ENCODE assay signal across 16 mouse cellular contexts in the genomic region with DNA sequence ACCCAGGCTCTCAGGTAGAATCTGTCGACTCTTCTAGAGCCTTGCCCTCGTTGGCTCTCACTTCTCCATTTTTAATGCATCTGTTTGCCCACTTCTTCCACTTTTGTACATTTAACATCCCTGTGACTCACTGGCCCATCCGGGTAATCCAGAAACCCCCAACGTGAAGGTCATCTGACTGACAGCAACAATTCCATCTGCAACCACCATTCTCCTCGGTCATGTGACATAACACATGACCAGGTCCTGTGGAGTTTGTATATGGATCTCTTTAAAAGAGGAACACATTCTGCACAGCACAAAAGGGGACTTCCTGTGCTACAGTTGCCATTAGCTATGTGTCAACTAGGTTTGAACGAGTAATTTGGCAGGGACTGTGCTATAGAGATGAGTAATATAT. TPM values are rescaled to one million over a fixed set of nuclear protein-coding genes. Genes with fewer than 3 reads are reported as not detected.
DNase-seq lines count a peak whose midpoint lies in the region; ATAC-seq lines count a peak whose summit lies in the region.
"Had no signal": no experiment of that assay in that cellular context is flagged by ENCODE, and none has a peak within 500 bp of the region (broad histone marks: within the 10 kb centered on the region; RNA-seq: fewer than 3 reads in every experiment).

No protein-coding gene starts in this region.

- no peaks in the 10 kb centered on the region for H3K9me3 ChIP-seq in embryonic facial prominence, embryonic 14.5 days (ENCODE audit: control insufficient read depth, low read length)
- H3K9me3 ChIP-seq in embryonic facial prominence, embryonic 10.5 days, result no peaks in the 10 kb centered on the region
- H3K9me3 ChIP-seq in kidney, embryonic 14.5 days (ENCODE audit: control insufficient read depth, low read length), result no peaks in the 10 kb centered on the region
- H3K9me3 ChIP-seq: neural tube, embryonic 12.5 days had no signal

- no peaks in the 10 kb centered on the region for H3K27me3 ChIP-seq in embryonic facial prominence, embryonic 14.5 days (replicated peaks; ENCODE audit: control insufficient read depth, insufficient read depth, low read length)
- no peaks in the 10 kb centered on the region for H3K27me3 ChIP-seq in embryonic facial prominence, embryonic 10.5 days (replicated peaks; ENCODE audit: low read depth, poor library complexity, severe bottlenecking)
- H3K27me3 ChIP-seq in kidney, embryonic 14.5 days (ENCODE audit: control insufficient read depth, insufficient read depth, low read length), result no peaks in the 10 kb centered on the region
- H3K27me3 ChIP-seq: neural tube, embryonic 12.5 days had no signal

- 81% methylated on average over 6 of the region's 6 CpGs for whole genome bisulfite sequencing in embryonic facial prominence, embryonic 14.5 days
- WGBS in embryonic facial prominence, embryonic 10.5 days, result 86% methylated on average over 6 of the region's 6 CpGs
- 80% methylated on average over 6 of the region's 6 CpGs for WGBS in kidney, embryonic 14.5 days

- no peaks in the 10 kb centered on the region for H3K36me3 ChIP-seq in embryonic facial prominence, embryonic 14.5 days (ENCODE audit: control insufficient read depth, insufficient read depth, low read length)
- H3K36me3 ChIP-seq in embryonic facial prominence, embryonic 10.5 days (replicated peaks), result no peaks in the 10 kb centered on the region
- H3K36me3 ChIP-seq in kidney, embryonic 14.5 days (ENCODE audit: control insufficient read depth, insufficient read depth, low read length), result no peaks in the 10 kb centered on the region
- H3K36me3 ChIP-seq: neural tube, embryonic 12.5 days had no signal

- ATAC-seq in embryonic facial prominence, embryonic 14.5 days (ENCODE audit: low read depth), result no peak
- ATAC-seq in kidney, embryonic 14.5 days (ENCODE audit: low FRiP score, low TSS enrichment), result no peak

- H3K9ac ChIP-seq in embryonic facial prominence, embryonic 14.5 days (ENCODE audit: low read depth, low read length), result no peak overlapping the region
- no peak overlapping the region for H3K9ac ChIP-seq in kidney, embryonic 14.5 days (ENCODE audit: low read depth, low read length)
- H3K9ac ChIP-seq: hindbrain, embryonic 14.5 days; neural tube, embryonic 12.5 days had no signal

- no peak overlapping the region for H3K4me3 ChIP-seq in embryonic facial prominence, embryonic 14.5 days (ENCODE audit: low read depth, low read length)
- H3K4me3 ChIP-seq in embryonic facial prominence, embryonic 10.5 days, result no peak overlapping the region
- no peak overlapping the region for H3K4me3 ChIP-seq in kidney, embryonic 14.5 days (ENCODE audit: low read length)
- H3K4me3 ChIP-seq: neural tube, embryonic 12.5 days had no signal

- no peaks in the 10 kb centered on the region for H3K4me1 ChIP-seq in embryonic facial prominence, embryonic 14.5 days (ENCODE audit: control insufficient read depth, insufficient read depth, low read length)
- no peaks in the 10 kb centered on the region for H3K4me1 ChIP-seq in embryonic facial prominence, embryonic 10.5 days
- no peaks in the 10 kb centered on the region for H3K4me1 ChIP-seq in kidney, embryonic 14.5 days (ENCODE audit: control insufficient read depth, insufficient read depth, low read length)
- H3K4me1 ChIP-seq: neural tube, embryonic 12.5 days had no signal

- no peak overlapping the region for H3K27ac ChIP-seq in embryonic facial prominence, embryonic 14.5 days (replicated peaks; ENCODE audit: low read depth, low read length)
- no peak overlapping the region for H3K27ac ChIP-seq in embryonic facial prominence, embryonic 10.5 days (replicated peaks)
- H3K27ac ChIP-seq in kidney, embryonic 14.5 days (ENCODE audit: low read depth, low read length), result no peak overlapping the region
- H3K27ac ChIP-seq: hindbrain, embryonic 14.5 days; neural tube, embryonic 12.5 days had no signal

- H3K4me2 ChIP-seq in embryonic facial prominence, embryonic 14.5 days (ENCODE audit: low read depth, low read length), result no peak overlapping the region
- no peak overlapping the region for H3K4me2 ChIP-seq in kidney, embryonic 14.5 days (replicated peaks; ENCODE audit: low read depth, low read length)
- H3K4me2 ChIP-seq: hindbrain, embryonic 14.5 days; neural tube, embryonic 12.5 days had no signal

- DNase-seq in embryonic facial prominence, embryonic 14.5 days (ENCODE audit: low spot score), result peak; percentile 10
- no peak for DNase-seq in embryonic facial prominence, embryonic 10.5 days (ENCODE audit: low spot score)
- DNase-seq in spleen, postnatal 36 days (ENCODE audit: low spot score in 2 of 2), result peak; percentile 27 to 53
- DNase-seq in spleen, postnatal 4 days (ENCODE audit: low spot score in 2 of 2), result no peak
- peak; percentile 35 to 40 for DNase-seq in lung, postnatal 4 days
- no peak for DNase-seq in testis, postnatal 10 days (ENCODE audit: low spot score)
- DNase-seq in testis, postnatal 14 days (ENCODE audit: low spot score), result no peak
- DNase-seq: gastrocnemius, postnatal 14 days; kidney, postnatal 14 days; right cerebral cortex, adult 18-20 months; thymus, adult 2 months had no signal

RNA-seq across cellular contexts. Expression of gene Dppa3, which starts 28.1 kb away (rescaled TPM):
- polyA plus RNA-seq in embryonic facial prominence, embryonic 14.5 days (2014; fragmentation: Nextera tagmentation; extraction: Ambion mirVana), result not detected in 2 replicates
- polyA plus RNA-seq in embryonic facial prominence, embryonic 10.5 days (2016; fragmentation: Nextera tagmentation; extraction: Ambion mirVana), result not detected in 2 replicates
- not detected in 2 replicates for polyA plus RNA-seq in kidney, embryonic 14.5 days (2014; fragmentation: Nextera tagmentation; extraction: Ambion mirVana)
- polyA plus RNA-seq: brain, embryonic 14.5 days; cortical plate, adult 2 months; hindbrain, embryonic 14.5 days; neural tube, embryonic 12.5 days had no signal

RNA-seq across cellular contexts. Expression of gene Gdf3, which starts 44.4 kb away (rescaled TPM):
- 0.37 TPM in 1 of 2 replicates, not detected in the other for polyA plus RNA-seq in embryonic facial prominence, embryonic 14.5 days (2014; fragmentation: Nextera tagmentation; extraction: Ambion mirVana)
- 0.06 TPM in 1 of 2 replicates, not detected in the other for polyA plus RNA-seq in embryonic facial prominence, embryonic 10.5 days (2016; fragmentation: Nextera tagmentation; extraction: Ambion mirVana)
- not detected in 2 replicates for polyA plus RNA-seq in kidney, embryonic 14.5 days (2014; fragmentation: Nextera tagmentation; extraction: Ambion mirVana)
- polyA plus RNA-seq: brain, embryonic 14.5 days; cortical plate, adult 2 months; hindbrain, embryonic 14.5 days; neural tube, embryonic 12.5 days had no signal

RNA-seq across cellular contexts. Expression of gene Apobec1, which starts 52.1 kb away (rescaled TPM):
- polyA plus RNA-seq in embryonic facial prominence, embryonic 14.5 days (2014; fragmentation: Nextera tagmentation; extraction: Ambion mirVana), result 4.1 and 5.5 TPM in 2 replicates
- 0.89 and 0.96 TPM in 2 replicates for polyA plus RNA-seq in embryonic facial prominence, embryonic 10.5 days (2016; fragmentation: Nextera tagmentation; extraction: Ambion mirVana)
- polyA plus RNA-seq in kidney, embryonic 14.5 days (2014; fragmentation: Nextera tagmentation; extraction: Ambion mirVana), result 1.3 and 2.7 TPM in 2 replicates

RNA-seq across cellular contexts. Expression of gene Nanog, which starts 53.0 kb away (rescaled TPM):
- polyA plus RNA-seq in embryonic facial prominence, embryonic 14.5 days (2014; fragmentation: Nextera tagmentation; extraction: Ambion mirVana), result 0.11 and 0.33 TPM in 2 replicates
- polyA plus RNA-seq in embryonic facial prominence, embryonic 10.5 days (2016; fragmentation: Nextera tagmentation; extraction: Ambion mirVana), result 0.26 TPM in 1 of 2 replicates, not detected in the other
- polyA plus RNA-seq in kidney, embryonic 14.5 days (2014; fragmentation: Nextera tagmentation; extraction: Ambion mirVana), result 0.13 TPM in 1 of 2 replicates, not detected in the other

Comparison
In these comparisons a context has a peak if more than half of its experiments do, and no peak if none do; other contexts are left out.
1. DNase-seq: peak in embryonic facial prominence, embryonic 14.5 days (single experiment), spleen, postnatal 36 days (2 of 2) and lung, postnatal 4 days (2 of 2); none in embryonic facial prominence, embryonic 10.5 days (single experiment), spleen, postnatal 4 days (0 of 2), testis, postnatal 10 days (single experiment) and testis, postnatal 14 days (single experiment).